Mouse (Mus musculus) gastrocnemius, postnatal 36 days (tissue): ENCODE measurements around the gene Trappc10. TPM values are rescaled to one million over a fixed set of nuclear protein-coding genes. Genes with fewer than 3 reads are reported as not detected.

Experiments used
- total RNA-seq, 2 experiments: library from RNA; stranded (reverse); gene quantifications; 2 replicates each; pipeline ENCODE4 v1.2.3; 2021

Trappc10 gene
- total RNA-seq, 2 experiments from 2014 or later, result 32.7 to 33.1 TPM

Other genes with a start within 250 kb of the Trappc10 start
- 1 to 10 TPM; 6.0 to 8.6 TPM for gene Pfkl, start 234.6 kb downstream of the Trappc10 start, total RNA-seq
- gene Dnmt3l, start 202.7 kb downstream of the Trappc10 start, total RNA-seq, result not detected
- gene Aire, start 201.0 kb downstream of the Trappc10 start, total RNA-seq, result not detected
- gene Icosl, start 175.3 kb downstream of the Trappc10 start, total RNA-seq, result 1 to 10 TPM; 1.2 to 1.6 TPM
- 100 to 1,000 TPM; 207 to 245 TPM for gene D10Jhu81e, start 74.9 kb downstream of the Trappc10 start, total RNA-seq
- gene Pwp2, start 59.5 kb downstream of the Trappc10 start, total RNA-seq, result 1 to 10 TPM; 7.6 to 9.9 TPM
- gene Agpat3, start 107.8 kb upstream of the Trappc10 start, total RNA-seq, result 100 to 1,000 TPM; 106 to 126 TPM
- gene Rrp1, start 168.4 kb upstream of the Trappc10 start, total RNA-seq, result 10 to 100 TPM; 53.3 to 63.7 TPM
- gene Cstb, start 181.0 kb upstream of the Trappc10 start, total RNA-seq, result 10 to 100 TPM; 13.6 to 13.8 TPM
- 1 to 10 TPM; 5.1 to 6.6 TPM for gene Pdxk, start 220.3 kb upstream of the Trappc10 start, total RNA-seq